Mouse (Mus musculus) urinary bladder, postnatal 4 days (tissue): ENCODE data around the gene Gm45521.

Experiments used
- DNase-seq, 2 experiments: peaks; one replicate each; pipeline ENCODE4 v3.0.0; 2021 to 2022; ENCODE audit warnings: low spot score in 2 of 2

The Gm45521 gene

DNA sequence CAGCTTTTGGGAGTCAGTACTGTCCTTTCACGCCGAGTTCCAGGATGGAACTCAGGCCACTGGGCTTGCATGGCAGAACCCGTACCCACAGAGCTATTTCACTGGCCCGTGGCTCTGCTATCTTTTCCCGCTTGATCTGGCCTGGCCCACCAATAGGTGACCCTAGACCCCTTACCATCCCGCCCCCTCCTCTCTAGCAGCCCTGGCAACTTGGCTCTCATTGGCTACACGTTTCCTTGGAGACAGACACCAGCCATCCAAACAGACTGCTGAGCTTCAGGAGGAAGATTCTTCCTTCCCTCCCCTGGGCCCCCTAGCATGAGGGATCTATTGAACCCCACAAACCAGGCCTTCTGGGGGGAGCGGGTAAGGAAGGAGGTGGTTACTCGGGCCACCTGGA lies at the start of gene Gm45521:
Gene Gm45521, plus strand, starts transcription at position 240 of the 400 bp plus-strand sequence.
- DNase-seq: no peak

DNA sequence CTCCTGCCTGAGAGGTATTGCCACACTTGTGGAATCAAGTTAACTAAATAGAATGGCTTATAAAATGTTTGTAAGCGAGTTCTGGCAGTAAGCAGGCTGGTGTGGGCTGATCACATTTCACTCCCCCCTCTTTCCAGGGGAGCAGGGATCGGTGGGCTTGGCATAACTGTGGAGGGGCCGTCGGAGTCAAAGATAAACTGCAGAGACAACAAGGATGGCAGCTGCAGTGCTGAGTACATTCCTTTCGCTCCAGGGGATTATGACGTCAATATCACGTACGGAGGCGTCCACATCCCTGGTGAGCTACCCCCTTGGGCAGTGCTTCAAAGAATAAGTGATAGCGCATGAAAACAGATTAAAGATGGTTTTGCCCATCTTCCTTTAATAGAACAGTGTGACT lies 47.6 kb upstream of the Gm45521 start:
- DNase-seq: no peak

- no peak for DNase-seq
Measured at GRCm38 (mm10) chr14:7913842-7914241, 43.2 kb upstream of the Gm45521 start.

- DNase-seq: no peak
Measured at GRCm38 (mm10) chr14:7914461-7914860, 42.6 kb upstream of the Gm45521 start.

- DNase-seq: no peak
Measured at GRCm38 (mm10) chr14:7918150-7918991, 38.7 kb upstream of the Gm45521 start.

- no peak for DNase-seq
Measured at GRCm38 (mm10) chr14:7919309-7919708, 37.8 kb upstream of the Gm45521 start.

- no peak for DNase-seq
Measured at GRCm38 (mm10) chr14:7919921-7920320, 37.2 kb upstream of the Gm45521 start.

DNA sequence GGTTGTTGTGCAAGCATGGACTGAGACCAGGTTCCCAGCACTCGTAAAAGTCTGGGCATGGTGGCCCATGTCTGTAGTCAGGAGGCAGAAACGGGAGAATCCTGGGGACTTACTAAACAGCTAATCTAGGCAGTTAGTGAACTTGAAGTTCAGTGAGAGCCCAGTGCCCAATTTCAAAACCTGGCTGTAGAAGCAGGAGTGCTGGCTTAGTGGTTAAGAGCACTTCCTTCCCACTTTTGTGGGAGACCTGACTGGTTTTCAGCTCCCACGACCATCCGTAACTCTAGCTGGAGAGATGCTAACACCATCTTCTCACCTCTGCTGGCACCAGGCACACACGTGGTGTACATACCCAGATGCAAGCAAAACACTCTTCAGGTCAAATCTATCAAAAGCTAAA lies 35.6 kb upstream of the Gm45521 start:
- DNase-seq: no peak

- DNase-seq: no peak
Measured at GRCm38 (mm10) chr14:7923635-7924034, 33.5 kb upstream of the Gm45521 start.

DNA sequence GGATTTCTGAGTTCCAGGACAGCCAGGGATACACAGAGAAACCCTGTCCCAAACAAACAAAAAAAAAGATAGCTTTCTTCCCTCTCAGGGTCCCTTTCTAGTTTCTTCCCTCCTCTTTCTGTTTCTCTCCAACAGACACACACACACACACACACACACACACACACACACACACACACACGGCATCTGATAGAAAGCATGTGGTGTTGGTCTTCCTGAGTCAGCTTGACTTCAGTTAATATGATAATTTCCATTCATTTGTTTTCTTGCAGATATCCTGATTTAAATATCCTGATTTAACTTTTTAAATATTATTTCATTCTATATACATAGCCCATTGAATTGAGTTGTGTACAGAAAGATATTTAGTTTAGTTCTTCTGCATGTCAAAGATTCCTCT lies 28.7 kb upstream of the Gm45521 start:
- DNase-seq: no peak

GRCm38 (mm10) chr14:7929029-7929428 lies 28.1 kb upstream of the Gm45521 start:
- DNase-seq: no peak

- no peak for DNase-seq
Measured at GRCm38 (mm10) chr14:7932151-7932550, 24.9 kb upstream of the Gm45521 start.

GRCm38 (mm10) chr14:7934166-7934565 lies 22.9 kb upstream of the Gm45521 start:
- no peak for DNase-seq

DNA sequence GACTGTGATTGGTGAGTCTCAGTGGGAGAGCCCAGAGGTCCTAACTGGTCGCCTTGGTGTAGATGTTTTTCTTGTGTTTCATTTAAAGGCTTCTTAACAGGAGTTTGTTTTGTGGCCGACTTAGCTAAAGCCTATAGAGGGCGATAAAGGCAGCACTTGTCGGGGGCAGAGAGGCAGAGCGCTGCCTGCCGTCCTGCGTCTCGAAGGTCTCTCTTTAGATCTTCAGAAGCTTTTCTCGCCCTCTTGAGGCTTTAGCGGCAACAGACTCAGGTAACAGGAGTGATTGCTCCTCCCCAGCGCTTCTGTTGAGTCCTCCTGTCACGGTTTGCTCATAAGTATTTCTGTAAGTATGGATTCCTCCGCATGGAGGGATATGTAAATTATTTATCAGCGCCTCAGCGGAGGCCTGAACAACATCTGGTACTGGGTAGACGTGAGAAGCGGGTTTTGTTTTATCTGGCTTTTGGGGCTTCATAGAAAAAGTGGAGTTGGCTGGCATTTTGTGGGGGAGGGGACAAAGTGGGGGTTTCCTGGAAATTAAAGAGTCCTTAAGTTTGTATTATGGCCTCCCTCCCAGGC lies 19.9 kb upstream of the Gm45521 start:
- no peak for DNase-seq

DNA sequence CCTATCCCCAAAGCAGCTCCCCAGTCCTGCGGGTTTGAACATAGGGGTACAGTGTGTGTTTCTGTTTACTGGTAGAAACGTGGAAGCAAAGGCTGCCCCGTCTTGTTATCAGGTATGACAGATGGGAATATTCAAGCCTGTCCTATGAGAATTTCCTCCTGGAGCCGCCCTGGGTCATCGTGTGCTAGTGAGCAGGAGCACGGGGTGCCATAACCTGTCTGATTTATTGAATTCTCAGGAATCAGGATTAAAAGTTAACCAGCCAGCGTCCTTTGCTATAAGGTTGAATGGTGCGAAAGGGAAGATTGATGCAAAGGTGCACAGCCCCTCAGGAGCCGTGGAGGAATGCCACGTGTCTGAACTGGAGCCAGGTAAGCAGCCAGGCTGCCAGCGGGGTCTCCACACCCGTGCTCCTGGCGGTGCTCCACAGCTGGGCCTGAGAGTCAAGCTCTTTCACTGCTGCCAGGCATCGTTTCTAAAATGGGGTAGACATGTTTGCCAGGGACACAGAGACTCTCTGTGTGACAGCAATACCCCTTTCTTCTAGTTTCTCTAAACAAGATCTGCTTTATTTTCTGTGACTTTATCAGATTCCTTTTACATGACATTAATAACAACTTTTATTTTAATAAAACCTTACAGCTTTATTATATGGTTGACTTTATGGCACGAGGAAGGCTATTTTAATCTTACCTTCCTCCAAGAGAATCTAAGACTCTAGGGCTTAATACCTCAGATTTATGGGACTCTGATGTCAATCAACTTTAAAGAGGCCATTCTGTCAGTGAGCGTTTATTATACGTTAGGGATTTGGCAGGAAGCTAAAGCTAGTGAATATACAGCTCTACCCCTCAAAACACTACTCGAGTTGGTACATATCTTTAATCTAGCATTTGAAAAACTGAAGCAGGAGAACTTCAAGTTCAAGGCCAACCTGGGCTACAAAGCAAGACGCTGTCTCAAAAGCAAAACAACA lies 18.0 kb upstream of the Gm45521 start:
- DNase-seq: no peak

GRCm38 (mm10) chr14:7941413-7941812 lies 15.7 kb upstream of the Gm45521 start:
- no peak for DNase-seq

DNA sequence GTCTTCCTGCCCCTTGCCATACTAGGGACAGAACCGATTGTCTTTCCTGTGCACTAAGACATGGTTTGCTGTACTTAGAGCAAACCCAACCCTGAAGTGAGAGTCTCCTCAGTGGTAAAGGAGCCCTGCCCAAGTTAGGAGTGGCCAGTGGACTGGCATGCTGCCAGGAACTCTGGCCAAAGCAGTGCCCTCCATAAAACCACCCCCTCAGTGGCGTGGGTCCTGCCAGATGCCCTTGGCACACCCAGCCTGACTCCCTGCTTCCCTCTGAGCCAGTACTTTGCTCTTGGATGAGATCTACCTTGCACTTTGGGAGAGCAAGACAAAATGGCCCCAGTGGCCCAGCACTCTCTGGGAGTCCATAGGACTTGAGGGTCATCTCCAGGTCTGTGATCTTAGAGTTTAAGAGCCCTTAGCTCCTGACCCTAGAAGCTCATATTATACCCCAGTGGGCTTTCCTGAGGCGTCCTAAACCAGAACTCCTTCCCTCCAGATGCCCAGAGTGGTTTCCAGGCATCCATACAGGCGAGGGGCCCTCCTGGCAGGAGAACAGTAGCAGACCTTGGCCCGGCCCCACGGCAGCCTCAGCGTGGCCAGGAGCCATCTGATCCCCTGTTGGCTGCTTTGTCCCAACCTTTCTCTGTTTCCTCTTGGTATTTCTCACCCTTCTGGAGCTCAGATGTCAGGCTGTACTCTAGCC lies 13.8 kb upstream of the Gm45521 start:
- peak in 1 of 2 experiments; percentile 42 for DNase-seq

DNA sequence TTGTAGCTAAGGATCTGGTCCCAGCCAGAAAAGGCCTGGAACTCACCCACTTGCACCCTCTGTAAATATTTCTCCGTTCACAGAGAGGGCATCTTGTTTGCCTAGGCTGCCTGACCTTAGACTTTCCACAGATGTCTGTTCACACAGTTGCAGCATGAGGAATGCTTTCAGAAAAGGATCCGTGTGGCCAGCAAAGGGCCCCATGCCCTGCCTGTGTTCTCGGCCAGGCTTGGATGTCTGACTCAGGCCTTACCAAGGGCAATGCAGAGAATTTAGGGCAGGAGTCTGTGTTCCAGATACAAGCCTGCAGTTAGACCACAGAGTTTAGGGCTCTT lies 13.3 kb upstream of the Gm45521 start:
- DNase-seq: no peak

- DNase-seq: no peak
Measured at GRCm38 (mm10) chr14:7944349-7945039, 12.6 kb upstream of the Gm45521 start.

GRCm38 (mm10) chr14:7945261-7945660 lies 11.8 kb upstream of the Gm45521 start:
- DNase-seq: no peak

- no peak for DNase-seq
Measured at GRCm38 (mm10) chr14:7951234-7951633, 5.9 kb upstream of the Gm45521 start.
